Mouse (Mus musculus): ENCODE measurements at regions not wholly inside any gene's neighbourhood (a gene's known extent, or its start where the extent isn't known, plus 50 kb on each side); places are given as distances from the start of the nearest gene placed in this dataset.

- no peak for TF ChIP-seq ETS1 (conservative IDR thresholded peaks at IDR 0.05; ENCODE audit: low read depth, low read length)
- no peak for TF ChIP-seq HCFC1 (IDR thresholded peaks at IDR 0.05; ENCODE audit: low read depth, low read length)
- no peak for TF ChIP-seq NELFE (IDR thresholded peaks at IDR 0.05; ENCODE audit: low read depth, low read length)
- no peak for TF ChIP-seq MAX (IDR thresholded peaks at IDR 0.05; ENCODE audit: low read length)
- no peak for TF ChIP-seq IRF4 (IDR thresholded peaks at IDR 0.05; ENCODE audit: low read depth, low read length)
- no peak for TF ChIP-seq USF1 (IDR thresholded peaks at IDR 0.05; ENCODE audit: low read depth, low read length)
- no peak for TF ChIP-seq SIN3A (IDR thresholded peaks at IDR 0.05; ENCODE audit: low read length)
- no peak for TF ChIP-seq USF2 (conservative IDR thresholded peaks at IDR 0.05; ENCODE audit: low read depth, low read length)
- TF ChIP-seq MAFK (IDR thresholded peaks at IDR 0.05; ENCODE audit: insufficient replicate concordance, low read length): no peak
- TF ChIP-seq CTCF (conservative IDR thresholded peaks at IDR 0.05 in 1 of 2, IDR thresholded peaks at IDR 0.05 in 1 of 2; ENCODE audit: low read depth in 2 of 2, low read length in 2 of 2): no peak
Observed at GRCm38 (mm10) chr4:127482461-127482860, 124.5 kb upstream of the Gjb5 start.

All from CH12.LX (cell line).